Mouse (Mus musculus): Measurements from ENCODE around the gene Ubash3a. TPM values are rescaled to one million over a fixed set of nuclear protein-coding genes. Genes with fewer than 3 reads are reported as not detected.

Ubash3a gene
- polyA plus RNA-seq, 1 experiment from 2014 or later, result 0.03 TPM

DNA sequence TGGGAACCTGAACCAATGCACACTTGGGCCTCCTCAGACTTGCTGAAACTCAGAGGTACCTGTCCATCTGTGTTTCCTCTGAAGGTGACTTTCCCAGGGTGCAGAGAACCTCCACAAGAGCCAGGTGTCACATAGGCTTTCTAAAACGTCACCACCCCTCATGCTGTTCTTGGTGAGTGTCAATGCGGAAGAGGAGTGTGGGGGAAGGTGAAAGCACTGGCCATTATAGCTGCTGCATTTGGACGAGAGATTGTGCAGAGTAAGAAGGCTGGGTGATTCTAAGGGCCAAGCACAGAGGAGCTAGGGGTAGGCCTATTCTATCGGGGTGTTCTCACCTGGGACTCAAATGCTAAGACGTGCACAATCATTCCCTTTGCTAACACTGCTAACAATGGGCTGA, 46.3 kb downstream of the Ubash3a start:
- WGBS, result 64% methylated on average over 5 of the region's 5 CpGs
- Histone ChIP-seq H3K36me3 (no peaks in the 10 kb centered on the region), H3K9ac (replicated peaks) (no peak overlapping the region), H3K4me2 (replicated peaks) (no peak overlapping the region), H3K4me1 (peaks cover 4% of the 10 kb centered on the region; the same call in 1 of the 2 replicates), H3K27me3 (no peaks in the 10 kb centered on the region), H3K27ac (replicated peaks) (no peak overlapping the region), H3K9me3 (no peaks in the 10 kb centered on the region), H3K4me3 (no peak overlapping the region)
- ATAC-seq (replicated peaks), result no peak

DNA sequence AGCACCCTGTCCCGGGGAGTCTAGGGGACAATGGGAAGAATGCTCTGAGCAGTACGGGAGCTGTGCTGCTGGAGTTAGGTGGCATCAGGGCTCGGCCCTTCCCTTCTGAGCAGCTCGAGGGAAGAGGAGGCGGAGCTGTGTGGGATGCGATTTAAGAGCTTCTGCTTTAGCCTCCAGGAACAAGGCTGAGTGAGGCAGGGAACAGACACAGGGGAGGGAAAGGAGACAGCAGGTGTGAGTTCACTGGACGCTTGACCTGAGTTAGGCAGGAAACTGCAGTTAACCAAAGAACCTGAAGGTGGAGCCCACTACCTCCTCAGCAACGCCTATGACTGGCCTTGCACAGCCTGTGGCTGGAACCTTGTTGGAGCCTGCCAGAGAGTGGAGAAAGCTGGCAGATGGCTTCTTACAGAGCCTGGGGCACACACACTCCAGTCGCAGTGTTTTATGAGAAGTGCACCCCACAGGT, 46.8 kb downstream of the Ubash3a start:
- no peak overlapping the region for H3K9ac ChIP-seq (replicated peaks)
- no peaks in the 10 kb centered on the region for H3K9me3 ChIP-seq
- H3K4me2 ChIP-seq (replicated peaks), result no peak overlapping the region
- H3K36me3 ChIP-seq, result no peaks in the 10 kb centered on the region
- WGBS, result 5% methylated on average over 9 of the region's 9 CpGs
- H3K27ac ChIP-seq (replicated peaks), result no peak overlapping the region
- no peaks in the 10 kb centered on the region for H3K27me3 ChIP-seq
- H3K4me3 ChIP-seq, result no peak overlapping the region
- peak; percentile 90 for ATAC-seq (replicated peaks)
- peaks cover 4% of the 10 kb centered on the region; the same call in 1 of the 2 replicates for H3K4me1 ChIP-seq

DNA sequence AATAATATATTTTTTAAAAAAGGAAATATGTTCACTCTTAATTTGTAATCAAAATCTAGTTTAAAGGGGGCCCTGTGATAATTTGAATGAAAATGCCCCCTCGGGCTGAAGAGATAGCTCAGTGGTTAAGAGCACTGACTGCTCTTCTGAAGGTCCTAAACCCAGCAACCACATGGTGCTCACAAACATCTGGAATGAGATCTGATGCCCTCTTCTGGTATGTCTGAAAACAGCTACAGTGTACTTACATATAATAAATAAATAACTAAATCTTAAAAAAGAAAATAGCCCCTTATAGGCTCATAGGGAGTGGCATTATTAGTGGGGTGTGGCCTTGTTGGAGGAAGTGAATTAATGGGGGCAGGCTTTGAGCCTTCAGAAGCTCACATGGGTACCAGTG, 49.5 kb downstream of the Ubash3a start:
- Histone ChIP-seq H3K9ac (replicated peaks) (no peak overlapping the region), H3K27ac (replicated peaks) (no peak overlapping the region), H3K4me2 (replicated peaks) (no peak overlapping the region), H3K4me1 (peaks cover 4% of the 10 kb centered on the region; the same call in 1 of the 2 replicates), H3K4me3 (no peak overlapping the region), H3K27me3 (no peaks in the 10 kb centered on the region), H3K9me3 (no peaks in the 10 kb centered on the region), H3K36me3 (no peaks in the 10 kb centered on the region)
- no peak for ATAC-seq (replicated peaks)
- WGBS, result 86% methylated on average over 1 of the region's 1 CpGs

DNA sequence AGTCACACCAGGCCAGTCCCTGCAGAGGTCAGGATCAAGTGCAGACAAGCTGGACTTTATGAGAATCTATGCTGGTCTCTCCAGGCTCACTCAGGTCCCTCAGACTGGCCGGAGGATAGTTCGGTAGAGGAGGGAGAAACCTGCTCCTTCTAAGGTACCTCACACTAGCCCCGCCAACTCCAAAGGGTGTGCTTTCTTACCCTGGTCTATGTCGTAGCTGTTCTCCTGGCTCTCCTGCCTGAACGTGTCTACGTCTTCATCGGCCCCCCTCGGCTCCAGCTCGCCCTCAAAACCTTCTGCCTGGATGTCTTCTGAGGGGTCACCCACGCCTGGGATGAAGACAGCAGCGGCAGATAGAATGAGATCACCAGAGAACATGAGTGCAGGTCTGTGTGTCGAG, 50.2 kb downstream of the Ubash3a start:
- Histone ChIP-seq H3K9ac (replicated peaks) (no peak overlapping the region), H3K27ac (replicated peaks) (no peak overlapping the region), H3K4me3 (no peak overlapping the region), H3K9me3 (no peaks in the 10 kb centered on the region), H3K27me3 (no peaks in the 10 kb centered on the region), H3K36me3 (no peaks in the 10 kb centered on the region), H3K4me2 (replicated peaks) (no peak overlapping the region), H3K4me1 (peaks cover 4% of the 10 kb centered on the region; the same call in 1 of the 2 replicates)
- ATAC-seq (replicated peaks), result no peak
- WGBS, result 92% methylated on average over 12 of the region's 12 CpGs

DNA sequence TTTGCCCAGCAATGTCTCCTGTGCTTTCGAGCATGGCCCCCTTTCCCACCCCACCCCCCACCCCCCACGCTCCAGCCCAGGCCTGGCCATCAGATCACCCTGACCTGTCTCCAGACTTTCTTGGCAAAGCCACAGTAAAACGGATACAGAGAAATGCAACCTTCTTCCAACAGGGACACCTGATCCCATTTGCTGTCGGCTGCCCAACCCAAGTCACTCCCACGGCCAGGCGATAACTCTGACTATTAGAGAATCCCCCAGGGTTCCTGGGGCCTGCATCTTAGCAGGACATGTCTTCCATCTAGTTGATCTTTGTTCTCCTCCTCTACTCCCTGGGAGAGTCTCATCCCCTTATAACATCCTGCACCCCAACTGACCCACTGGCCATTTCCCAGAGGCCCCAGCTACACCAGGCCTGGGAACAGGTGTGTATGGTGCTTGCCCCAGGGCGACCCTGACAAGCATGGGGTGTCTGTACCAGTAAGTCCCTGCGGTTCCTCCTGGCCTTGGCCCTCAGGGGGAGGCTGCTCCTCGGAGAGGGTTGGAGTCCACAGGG, 50.7 kb downstream of the Ubash3a start:
- Histone ChIP-seq H3K27ac (replicated peaks) (no peak overlapping the region), H3K36me3 (no peaks in the 10 kb centered on the region), H3K4me1 (peaks cover 4% of the 10 kb centered on the region; the same call in 1 of the 2 replicates), H3K4me3 (no peak overlapping the region), H3K9me3 (no peaks in the 10 kb centered on the region), H3K27me3 (no peaks in the 10 kb centered on the region), H3K9ac (replicated peaks) (no peak overlapping the region), H3K4me2 (replicated peaks) (no peak overlapping the region)
- WGBS, result 90% methylated on average over 9 of the region's 9 CpGs
- no peak for ATAC-seq (replicated peaks)

DNA sequence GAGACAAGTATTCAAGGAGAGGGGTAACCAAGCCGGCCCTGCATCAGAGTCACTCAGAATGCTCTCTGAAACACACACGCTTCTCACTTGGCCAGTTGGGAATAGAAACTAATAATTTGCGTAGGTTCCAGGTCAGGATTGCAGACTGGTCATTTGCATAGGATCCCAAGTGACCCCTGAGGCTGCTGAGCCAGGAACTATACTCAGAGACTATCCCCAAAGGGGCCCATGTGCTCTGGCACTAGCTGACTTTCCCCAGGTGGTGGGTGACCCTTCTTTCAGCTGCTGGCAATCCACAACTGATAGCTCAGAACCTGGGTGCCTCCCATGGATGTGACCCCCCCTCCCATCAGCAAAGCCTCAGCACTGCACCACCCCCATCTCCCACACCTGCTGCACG, 51.5 kb downstream of the Ubash3a start:
- Histone ChIP-seq H3K4me1 (peaks cover 4% of the 10 kb centered on the region; the same call in 1 of the 2 replicates), H3K4me2 (replicated peaks) (no peak overlapping the region), H3K27ac (replicated peaks) (no peak overlapping the region), H3K27me3 (no peaks in the 10 kb centered on the region), H3K4me3 (no peak overlapping the region), H3K9me3 (no peaks in the 10 kb centered on the region), H3K9ac (replicated peaks) (no peak overlapping the region), H3K36me3 (no peaks in the 10 kb centered on the region)
- 94% methylated on average over 4 of the region's 4 CpGs for WGBS
- no peak for ATAC-seq (replicated peaks)

DNA sequence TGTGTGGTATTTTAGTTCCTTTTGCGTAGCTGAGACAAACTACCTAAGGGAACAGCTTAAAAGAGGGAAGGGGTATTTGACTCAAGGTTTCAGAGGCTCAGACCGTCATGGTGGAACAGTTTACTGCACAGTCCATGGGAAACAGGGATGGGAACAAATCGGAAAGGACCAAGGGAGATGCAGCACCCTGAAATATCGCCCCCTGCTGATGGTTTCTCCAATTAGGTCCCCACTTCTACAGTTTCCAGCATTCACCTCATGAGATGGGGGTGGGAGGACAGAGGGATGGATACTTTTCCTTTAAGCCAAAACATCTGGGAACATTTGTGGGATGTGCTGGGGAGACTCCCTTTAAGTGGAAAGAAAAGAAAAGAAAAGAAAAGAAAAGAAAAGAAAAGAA, 52.2 kb downstream of the Ubash3a start:
- no peaks in the 10 kb centered on the region for H3K27me3 ChIP-seq
- H3K9ac ChIP-seq (replicated peaks), result no peak overlapping the region
- WGBS, result 74% methylated on average over 4 of the region's 4 CpGs
- no peak overlapping the region for H3K27ac ChIP-seq (replicated peaks)
- no peak overlapping the region for H3K4me3 ChIP-seq
- no peaks in the 10 kb centered on the region for H3K9me3 ChIP-seq
- H3K4me1 ChIP-seq, result peaks cover 1% of the 10 kb centered on the region; the same call in 1 of the 2 replicates
- no peaks in the 10 kb centered on the region for H3K36me3 ChIP-seq
- ATAC-seq (replicated peaks), result no peak
- H3K4me2 ChIP-seq (replicated peaks), result no peak overlapping the region

DNA sequence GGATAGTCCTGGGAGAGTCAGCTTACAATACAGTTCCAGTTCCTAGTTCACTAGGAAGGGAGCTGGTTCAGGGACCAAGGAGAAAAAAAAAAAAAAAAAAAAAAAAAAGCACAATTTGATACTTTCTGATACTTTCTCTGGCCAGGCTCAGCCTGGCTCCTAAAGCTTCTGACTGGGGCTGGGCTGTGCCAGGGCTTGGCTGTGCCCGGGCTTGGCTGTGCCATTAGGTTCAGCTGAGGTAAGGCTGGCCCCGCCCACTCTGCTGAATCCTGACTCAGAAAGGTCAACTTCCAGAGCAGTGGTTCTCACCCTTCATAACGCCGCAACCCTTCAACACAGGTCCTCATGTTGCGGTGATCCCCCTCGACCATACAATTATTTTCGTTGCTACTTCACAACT, 52.8 kb downstream of the Ubash3a start:
- Histone ChIP-seq H3K27me3 (no peaks in the 10 kb centered on the region), H3K9me3 (no peaks in the 10 kb centered on the region), H3K9ac (replicated peaks) (no peak overlapping the region), H3K4me1 (no peaks in the 10 kb centered on the region), H3K36me3 (no peaks in the 10 kb centered on the region), H3K4me2 (replicated peaks) (no peak overlapping the region), H3K4me3 (no peak overlapping the region), H3K27ac (replicated peaks) (no peak overlapping the region)
- ATAC-seq (replicated peaks), result no peak
- WGBS, result 89% methylated on average over 7 of the region's 7 CpGs

DNA sequence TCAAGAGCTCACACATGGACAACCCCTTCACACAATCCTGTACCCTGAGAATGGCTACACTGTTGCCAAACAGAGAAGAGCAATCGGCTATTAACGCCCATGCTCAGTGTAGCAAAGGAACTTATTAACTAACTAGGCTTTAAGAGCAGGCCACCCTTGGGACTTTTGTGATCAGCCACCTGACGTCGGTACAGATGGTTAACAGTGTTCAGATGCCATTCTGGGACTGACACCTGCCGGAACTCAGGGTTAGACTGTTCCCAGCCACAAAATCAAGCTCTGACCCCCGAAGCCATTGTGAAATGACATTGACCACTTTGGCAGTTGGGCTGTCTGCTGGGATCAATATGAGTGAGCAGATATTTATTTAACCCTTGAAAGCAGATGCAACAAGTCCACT, 53.7 kb downstream of the Ubash3a start:
- Histone ChIP-seq H3K27me3 (no peaks in the 10 kb centered on the region), H3K9me3 (no peaks in the 10 kb centered on the region), H3K9ac (replicated peaks) (no peak overlapping the region), H3K4me3 (no peak overlapping the region), H3K36me3 (no peaks in the 10 kb centered on the region), H3K4me1 (no peaks in the 10 kb centered on the region), H3K27ac (replicated peaks) (no peak overlapping the region), H3K4me2 (replicated peaks) (no peak overlapping the region)
- ATAC-seq (replicated peaks), result no peak
- 84% methylated on average over 6 of the region's 6 CpGs for WGBS

DNA sequence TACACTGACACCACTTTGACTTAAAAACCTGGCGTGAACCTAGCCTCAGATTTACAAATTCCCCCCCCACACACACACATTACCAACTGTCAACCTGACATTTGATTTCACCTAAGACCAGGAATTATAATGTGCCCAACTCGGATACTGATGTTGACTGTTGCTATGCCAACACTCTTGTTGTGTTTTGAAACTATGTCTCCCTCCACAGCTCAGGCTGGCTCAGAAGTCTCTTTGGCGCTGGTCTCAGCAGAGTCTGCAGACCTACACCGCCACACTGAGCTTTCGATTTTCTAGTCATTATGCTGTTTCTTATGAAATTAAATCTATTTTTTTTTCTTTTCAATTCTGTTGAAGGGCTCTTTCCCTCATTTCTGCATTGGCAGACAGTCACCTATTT, 55.0 kb downstream of the Ubash3a start:
- 66% methylated on average over 5 of the region's 5 CpGs for WGBS
- Histone ChIP-seq H3K9me3 (no peaks in the 10 kb centered on the region), H3K27ac (replicated peaks) (no peak overlapping the region), H3K4me1 (no peaks in the 10 kb centered on the region), H3K4me2 (replicated peaks) (no peak overlapping the region), H3K4me3 (no peak overlapping the region), H3K27me3 (no peaks in the 10 kb centered on the region), H3K9ac (replicated peaks) (no peak overlapping the region), H3K36me3 (no peaks in the 10 kb centered on the region)
- ATAC-seq (replicated peaks), result no peak

DNA sequence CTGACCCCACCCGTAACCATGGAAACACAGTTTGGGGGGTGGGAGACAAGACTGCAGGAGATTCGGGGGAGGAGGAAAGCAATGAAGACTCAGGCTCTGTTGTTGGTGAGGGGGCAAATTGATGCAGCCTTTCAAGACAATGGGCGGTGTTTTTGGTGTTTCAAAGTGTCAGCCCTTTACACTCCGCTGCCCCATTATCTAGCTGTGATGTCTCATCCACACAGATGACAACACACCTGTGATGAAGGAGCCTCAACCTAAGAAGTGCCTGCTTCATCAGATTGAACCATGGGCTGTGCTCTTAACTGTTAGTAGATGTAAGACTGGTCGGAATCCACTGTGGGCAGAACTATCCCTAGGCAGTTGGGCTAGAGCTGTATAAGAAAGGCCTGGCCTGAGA, 56.1 kb downstream of the Ubash3a start:
- ATAC-seq (replicated peaks), result no peak
- Histone ChIP-seq H3K36me3 (no peaks in the 10 kb centered on the region), H3K4me2 (replicated peaks) (no peak overlapping the region), H3K27ac (replicated peaks) (no peak overlapping the region), H3K9ac (replicated peaks) (no peak overlapping the region), H3K27me3 (no peaks in the 10 kb centered on the region), H3K4me1 (no peaks in the 10 kb centered on the region), H3K9me3 (no peaks in the 10 kb centered on the region), H3K4me3 (no peak overlapping the region)
- WGBS, result 87% methylated on average over 5 of the region's 5 CpGs

DNA sequence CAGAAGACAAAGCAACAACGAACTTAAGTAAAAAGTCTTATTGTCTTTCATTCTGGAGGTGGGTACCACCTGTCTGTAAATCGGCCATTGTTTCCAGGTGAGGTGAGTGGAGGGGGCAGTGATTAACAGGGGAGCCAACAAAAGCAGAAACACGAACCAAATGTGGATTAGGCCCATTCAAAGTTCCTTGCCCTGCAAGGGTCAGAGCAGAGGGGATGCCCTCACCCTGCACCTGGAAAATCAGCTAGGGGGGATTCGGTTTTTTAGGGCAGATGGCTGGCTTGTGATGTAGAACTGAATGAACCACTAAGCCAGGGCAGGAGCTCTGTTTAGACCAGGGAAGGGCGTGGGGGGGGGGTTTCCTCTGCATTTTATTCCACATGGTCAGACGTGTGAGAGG, 56.7 kb downstream of the Ubash3a start:
- H3K4me1 ChIP-seq, result no peaks in the 10 kb centered on the region
- no peak overlapping the region for H3K27ac ChIP-seq (replicated peaks)
- no peak overlapping the region for H3K9ac ChIP-seq (replicated peaks)
- H3K9me3 ChIP-seq, result no peaks in the 10 kb centered on the region
- no peaks in the 10 kb centered on the region for H3K27me3 ChIP-seq
- H3K4me2 ChIP-seq (replicated peaks), result no peak overlapping the region
- 42% methylated on average over 6 of the region's 6 CpGs for WGBS
- ATAC-seq (replicated peaks), result no peak
- H3K36me3 ChIP-seq, result no peaks in the 10 kb centered on the region
- H3K4me3 ChIP-seq, result no peak overlapping the region

DNA sequence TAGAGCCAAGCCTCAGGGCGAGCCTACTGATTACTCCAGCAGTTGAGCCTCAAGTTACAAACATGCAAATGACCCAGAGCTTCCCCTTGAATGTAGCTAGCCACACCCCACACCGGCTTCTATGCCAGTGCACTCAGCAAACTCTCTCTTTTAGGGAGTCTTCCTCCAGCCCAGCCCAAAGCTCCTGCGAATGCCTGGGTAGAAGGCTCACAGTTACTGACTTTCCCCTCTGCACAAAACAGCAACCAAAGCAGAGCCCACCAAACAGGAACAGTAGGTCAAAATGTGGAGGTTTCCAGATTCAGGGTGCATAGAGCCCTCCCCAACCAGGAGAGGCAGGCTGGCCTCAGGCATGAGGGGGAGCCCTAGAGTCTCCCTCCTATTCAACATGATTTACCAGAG, 57.5 kb downstream of the Ubash3a start:
- Histone ChIP-seq H3K36me3 (no peaks in the 10 kb centered on the region), H3K9ac (replicated peaks) (no peak overlapping the region), H3K4me1 (no peaks in the 10 kb centered on the region), H3K4me2 (replicated peaks) (no peak overlapping the region), H3K27ac (replicated peaks) (no peak overlapping the region), H3K27me3 (no peaks in the 10 kb centered on the region), H3K4me3 (no peak overlapping the region), H3K9me3 (no peaks in the 10 kb centered on the region)
- no peak for ATAC-seq (replicated peaks)
- WGBS, result 15% methylated on average over 3 of the region's 3 CpGs

All from forebrain, embryonic 15.5 days (tissue).